Comparison of ENCODE assay signal across 8 mouse cellular contexts in the genomic region with DNA sequence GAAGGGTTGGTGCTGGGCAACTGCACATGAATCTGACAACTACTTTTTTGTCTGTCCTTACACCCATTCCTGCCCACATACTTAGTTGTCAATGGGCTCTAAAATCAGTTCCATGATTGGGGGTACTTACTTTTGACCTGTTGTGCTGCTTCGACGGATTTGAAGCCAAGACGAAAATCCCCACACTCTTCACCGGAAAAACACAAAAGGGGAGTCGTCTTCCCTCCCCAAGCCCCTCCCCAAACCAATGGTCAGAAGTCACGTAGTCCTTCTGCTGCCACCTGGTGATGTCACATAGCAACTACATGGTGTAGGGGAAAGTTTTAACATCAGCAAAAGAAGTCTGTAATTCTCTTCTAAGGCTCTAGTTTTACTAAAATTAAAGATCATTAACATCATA. TPM values are rescaled to one million over a fixed set of nuclear protein-coding genes. Genes with fewer than 3 reads are reported as not detected.
A peak's percentile ranks its signal among the peaks of the same experiment; 100 is the strongest.
DNase-seq lines count a peak whose midpoint lies in the region; ATAC-seq and TF ChIP-seq lines count a peak whose summit lies in the region.

Gene Eci2, minus strand, starts transcription at position 218 of the 400 bp plus-strand sequence.

- no peak within 1 kb of the TSS for H3K27ac ChIP-seq in forebrain, embryonic 12.5 days

- peak within 1 kb of the TSS; percentile 33 for H3K4me2 ChIP-seq in forebrain, embryonic 12.5 days

- H3K27me3 ChIP-seq in G1E (ENCODE audit: insufficient read depth, low read length): peaks cover 4% of the 10 kb centered on the region; the same call in 1 of the 2 replicates
- no peaks in the 10 kb centered on the region for H3K27me3 ChIP-seq in forebrain, embryonic 12.5 days

- 0 out of 2 replicates have a peak, but pooled peaks have one; percentile 9 for TF ChIP-seq CTCF in G1E (IDR thresholded peaks at IDR 0.05; ENCODE audit: low read depth, low read length)

- no peak within 1 kb of the TSS for H3K4me3 ChIP-seq in G1E (ENCODE audit: low read depth, low read length)
- H3K4me3 ChIP-seq in forebrain, embryonic 12.5 days (replicated peaks): no peak within 1 kb of the TSS

- H3K4me1 ChIP-seq in G1E (ENCODE audit: insufficient read depth, low read depth, low read length): no peaks in the 10 kb centered on the region
- no peaks in the 10 kb centered on the region for H3K4me1 ChIP-seq in forebrain, embryonic 12.5 days

- H3K9ac ChIP-seq in forebrain, embryonic 12.5 days: no peak within 1 kb of the TSS

- no peaks in the 10 kb centered on the region for H3K36me3 ChIP-seq in G1E (replicated peaks)
- H3K36me3 ChIP-seq in forebrain, embryonic 12.5 days (replicated peaks): no peaks in the 10 kb centered on the region

- no peak for DNase-seq in G1E (ENCODE audit: low spot score)
- DNase-seq in adrenal gland, adult 2 months: peak; percentile 32
- no peak for DNase-seq in heart, postnatal 25 days (ENCODE audit: low spot score)
- DNase-seq in large intestine, adult 2 months (ENCODE audit: low read depth, low spot score): peak; percentile 4
- peak; percentile 76 for DNase-seq in lung, postnatal 10 days
- peak; percentile 61 for DNase-seq in retina, postnatal 1 day
- no peak for DNase-seq in cerebellum, adult 18-20 months

- ATAC-seq in G1E (ENCODE audit: extremely low read depth, insufficient number of reproducible peaks, low FRiP score, poor library complexity, severe bottlenecking): no peak
- ATAC-seq in forebrain, embryonic 12.5 days (ENCODE audit: low FRiP score): no peak

- WGBS in forebrain, embryonic 12.5 days: 5% methylated on average over 6 of the region's 6 CpGs
- WGBS in large intestine, adult 2 months: 8% methylated on average over 6 of the region's 6 CpGs

- intact Hi-C loops in heart, postnatal 25 days (cut with DNase I): loop anchor here (2.0 kb wide), 1 partner anchor 54 kb away; no protein-coding TSS in a partner anchor

- no peaks in the 10 kb centered on the region for H3K9me3 ChIP-seq in G1E (replicated peaks)
- no peaks in the 10 kb centered on the region for H3K9me3 ChIP-seq in forebrain, embryonic 12.5 days

RNA-seq across cellular contexts. Expression of gene Eci2, which starts in this region (rescaled TPM):
- total RNA-seq in G1E (2014; fragmentation: Nextera tagmentation): 87.2 and 99.4 TPM in 2 replicates
- 62.9 and 64.4 TPM in 2 replicates for total RNA-seq in G1E (2017)
- polyA plus RNA-seq in G1E (2012): 6.6 and 7.2 TPM in 2 replicates
- total RNA-seq in adrenal gland, adult 2 months (2021): 100 to 1,000 TPM in 1 of 2 experiments, 10 to 100 TPM in 1; 98.3 to 131 TPM
- 38.3 and 39.4 TPM in 2 replicates for polyA plus RNA-seq in adrenal gland, adult 2 months (2012; rRNA removed)
- 117 and 118 TPM in 2 replicates for polyA plus RNA-seq in forebrain, embryonic 12.5 days (2016; fragmentation: Nextera tagmentation; extraction: Ambion mirVana)
- total RNA-seq in heart, postnatal 25 days (2021): 100 to 1,000 TPM; 262 to 265 TPM
- 36.7 and 44.6 TPM in 2 replicates for polyA plus RNA-seq in large intestine, adult 2 months (2012; rRNA removed)

Comparison
In these comparisons a context has a peak if more than half of its experiments do, and no peak if none do; other contexts are left out.
1. DNase-seq: peak in adrenal gland, adult 2 months (single experiment), large intestine, adult 2 months (single experiment), lung, postnatal 10 days (single experiment) and retina, postnatal 1 day (single experiment); none in G1E (single experiment), heart, postnatal 25 days (single experiment) and cerebellum, adult 18-20 months (0 of 2).